Mouse (Mus musculus): ENCODE data around the gene Vmn2r114.
"Not testable (repeated sequence)": the region's sequence is repeated elsewhere in the genome, so short reads cannot be mapped to it uniquely, and the experiment has no call there.

Gene Vmn2r114

GRCm38 (mm10) chr17:23312437-23312836 is at the start of gene Vmn2r114:
Vmn2r114 (minus strand) TSS chr17:23312537.
- not testable (repeated sequence) for DNase-seq

GRCm38 (mm10) chr17:23351644-23352043 is 39.3 kb upstream of the Vmn2r114 start:
- DNase-seq, result no peak

GRCm38 (mm10) chr17:23343441-23343840 is 31.1 kb upstream of the Vmn2r114 start, which contains the start of gene Vmn2r115:
Vmn2r115 (plus strand) TSS chr17:23343741.
- DNase-seq, result not testable (repeated sequence)

- no peak for DNase-seq
Measured at GRCm38 (mm10) chr17:23330657-23331056, 18.3 kb upstream of the Vmn2r114 start.

Data from retina, postnatal 1 day (tissue).